Mouse (Mus musculus): ENCODE data around the gene Wnt16. TPM values are rescaled to one million over a fixed set of nuclear protein-coding genes. Genes with fewer than 3 reads are reported as not detected.

Gene Wnt16
- polyA plus RNA-seq, 1 experiment from 2014 or later: 0.27 TPM

GRCm38 (mm10) chr6:22268677-22269076 lies 19.4 kb upstream of the Wnt16 start:
- ATAC-seq (replicated peaks; ENCODE audit: low FRiP score): no peak
- Histone ChIP-seq H3K4me3 (ENCODE audit: low read depth, low read length) (no peak overlapping the region), H3K36me3 (ENCODE audit: control insufficient read depth, insufficient read depth, low read length) (no peaks in the 10 kb centered on the region)

GRCm38 (mm10) chr6:22269840-22270521 lies 18.0 kb upstream of the Wnt16 start:
- Histone ChIP-seq H3K9me3 (ENCODE audit: control insufficient read depth, low read length) (no peaks in the 10 kb centered on the region), H3K4me2 (ENCODE audit: low read depth, low read length, severe bottlenecking) (no peak overlapping the region), H3K27ac (ENCODE audit: low read depth, low read length) (no peak overlapping the region), H3K36me3 (ENCODE audit: control insufficient read depth, insufficient read depth, low read length) (no peaks in the 10 kb centered on the region), H3K4me1 (replicated peaks; ENCODE audit: control insufficient read depth, insufficient read depth, low read length) (no peaks in the 10 kb centered on the region), H3K4me3 (ENCODE audit: low read depth, low read length) (no peak overlapping the region), H3K27me3 (ENCODE audit: control insufficient read depth, insufficient read depth, low read length) (no peaks in the 10 kb centered on the region), H3K9ac (ENCODE audit: low read length) (no peak overlapping the region)
- no peak for ATAC-seq (replicated peaks; ENCODE audit: low FRiP score)
- WGBS: 83% methylated on average over 8 of the region's 8 CpGs
- DNase-seq (ENCODE audit: low spot score): no peak

More at GRCm38 (mm10) chr6:22268677-22269076, 19.4 kb upstream of the Wnt16 start:
- DNase-seq (ENCODE audit: low spot score): no peak
- Histone ChIP-seq H3K4me1 (replicated peaks; ENCODE audit: control insufficient read depth, insufficient read depth, low read length) (no peaks in the 10 kb centered on the region), H3K27me3 (ENCODE audit: control insufficient read depth, insufficient read depth, low read length) (no peaks in the 10 kb centered on the region), H3K4me2 (ENCODE audit: low read depth, low read length, severe bottlenecking) (no peak overlapping the region), H3K9me3 (ENCODE audit: control insufficient read depth, low read length) (no peaks in the 10 kb centered on the region), H3K9ac (ENCODE audit: low read length) (no peak overlapping the region), H3K27ac (ENCODE audit: low read depth, low read length) (no peak overlapping the region)

- Histone ChIP-seq H3K9ac (ENCODE audit: low read length) (no peak overlapping the region), H3K4me1 (replicated peaks; ENCODE audit: control insufficient read depth, insufficient read depth, low read length) (no peaks in the 10 kb centered on the region), H3K36me3 (ENCODE audit: control insufficient read depth, insufficient read depth, low read length) (no peaks in the 10 kb centered on the region), H3K27ac (ENCODE audit: low read depth, low read length) (no peak overlapping the region), H3K4me2 (ENCODE audit: low read depth, low read length, severe bottlenecking) (no peak overlapping the region), H3K4me3 (ENCODE audit: low read depth, low read length) (no peak overlapping the region), H3K9me3 (ENCODE audit: control insufficient read depth, low read length) (no peaks in the 10 kb centered on the region), H3K27me3 (ENCODE audit: control insufficient read depth, insufficient read depth, low read length) (no peaks in the 10 kb centered on the region)
- DNase-seq (ENCODE audit: low spot score): no peak
- 90% methylated on average over 3 of the region's 3 CpGs for WGBS
- no peak for ATAC-seq (replicated peaks; ENCODE audit: low FRiP score)
Measured at GRCm38 (mm10) chr6:22277941-22278340, 10.1 kb upstream of the Wnt16 start.

GRCm38 (mm10) chr6:22280217-22280861 lies 7.7 kb upstream of the Wnt16 start:
- H3K4me2 ChIP-seq (ENCODE audit: low read depth, low read length, severe bottlenecking): no peak overlapping the region
- WGBS: 71% methylated on average over 14 of the region's 14 CpGs
- no peaks in the 10 kb centered on the region for H3K27me3 ChIP-seq (ENCODE audit: control insufficient read depth, insufficient read depth, low read length)
- ATAC-seq (replicated peaks; ENCODE audit: low FRiP score): no peak
- no peaks in the 10 kb centered on the region for H3K36me3 ChIP-seq (ENCODE audit: control insufficient read depth, insufficient read depth, low read length)
- no peak overlapping the region for H3K4me3 ChIP-seq (ENCODE audit: low read depth, low read length)
- H3K9ac ChIP-seq (ENCODE audit: low read length): no peak overlapping the region
- DNase-seq (ENCODE audit: low spot score): no peak
- H3K27ac ChIP-seq (ENCODE audit: low read depth, low read length): no peak overlapping the region
- H3K9me3 ChIP-seq (ENCODE audit: control insufficient read depth, low read length): no peaks in the 10 kb centered on the region
- no peaks in the 10 kb centered on the region for H3K4me1 ChIP-seq (replicated peaks; ENCODE audit: control insufficient read depth, insufficient read depth, low read length)

GRCm38 (mm10) chr6:22282405-22282804 lies 5.6 kb upstream of the Wnt16 start:
- Histone ChIP-seq H3K4me3 (ENCODE audit: low read depth, low read length) (no peak overlapping the region), H3K36me3 (ENCODE audit: control insufficient read depth, insufficient read depth, low read length) (no peaks in the 10 kb centered on the region), H3K9me3 (ENCODE audit: control insufficient read depth, low read length) (no peaks in the 10 kb centered on the region), H3K4me1 (replicated peaks; ENCODE audit: control insufficient read depth, insufficient read depth, low read length) (no peaks in the 10 kb centered on the region), H3K9ac (ENCODE audit: low read length) (no peak overlapping the region), H3K27me3 (ENCODE audit: control insufficient read depth, insufficient read depth, low read length) (no peaks in the 10 kb centered on the region), H3K4me2 (ENCODE audit: low read depth, low read length, severe bottlenecking) (no peak overlapping the region), H3K27ac (ENCODE audit: low read depth, low read length) (no peak overlapping the region)
- ATAC-seq (replicated peaks; ENCODE audit: low FRiP score): no peak
- 89% methylated on average over 4 of the region's 4 CpGs for WGBS
- no peak for DNase-seq (ENCODE audit: low spot score)

DNA sequence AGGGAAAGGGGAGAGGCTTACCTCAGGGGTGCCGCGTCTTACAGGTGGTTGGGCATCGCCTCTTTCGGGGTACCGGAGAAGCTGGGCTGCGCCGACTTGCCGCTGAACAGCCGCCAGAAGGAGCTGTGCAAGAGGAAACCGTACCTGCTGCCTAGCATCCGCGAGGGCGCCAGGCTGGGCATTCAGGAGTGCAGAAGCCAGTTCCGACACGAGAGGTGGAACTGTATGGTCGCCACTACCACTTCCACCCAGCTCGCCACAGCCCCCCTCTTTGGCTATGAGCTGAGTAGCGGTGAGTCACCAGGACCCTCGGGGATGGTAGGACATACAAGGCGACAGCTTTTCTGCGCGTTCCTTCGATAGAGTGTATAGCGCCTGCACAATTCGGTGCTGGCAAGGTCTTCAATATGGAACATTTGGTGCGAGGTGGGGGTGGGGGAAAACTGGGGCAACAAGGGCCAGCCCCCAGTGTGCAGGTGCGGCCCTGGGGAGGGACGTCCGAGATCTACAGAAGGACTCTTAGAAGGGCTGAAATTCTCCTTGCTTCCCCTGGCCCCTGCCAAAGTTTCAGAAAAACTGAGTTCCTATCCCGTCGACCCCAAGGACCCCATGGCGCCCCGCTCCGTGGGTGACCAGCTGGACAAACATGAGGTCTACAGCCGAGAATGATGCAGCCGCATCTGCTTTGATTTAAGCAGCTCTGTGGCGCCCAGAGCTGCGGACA lies 872 bp downstream of the Wnt16 start:
- Histone ChIP-seq H3K9me3 (ENCODE audit: control insufficient read depth, low read length) (no peaks in the 10 kb centered on the region), H3K4me2 (ENCODE audit: low read depth, low read length, severe bottlenecking) (peak overlapping the region; percentile 85), H3K27me3 (ENCODE audit: control insufficient read depth, insufficient read depth, low read length) (peaks cover 20% of the 10 kb centered on the region), H3K36me3 (ENCODE audit: control insufficient read depth, insufficient read depth, low read length) (no peaks in the 10 kb centered on the region), H3K4me3 (ENCODE audit: low read depth, low read length) (peak overlapping the region; percentile 37), H3K9ac (ENCODE audit: low read length) (peak overlapping the region; percentile 39), H3K4me1 (replicated peaks; ENCODE audit: control insufficient read depth, insufficient read depth, low read length) (peaks cover 9% of the 10 kb centered on the region; the same call in 1 of the 2 replicates), H3K27ac (ENCODE audit: low read depth, low read length) (no peak overlapping the region)
- under 1% methylated on average over 38 of the region's 38 CpGs for WGBS
- DNase-seq (ENCODE audit: low spot score) (peak; percentile 68), ATAC-seq (replicated peaks; ENCODE audit: low FRiP score) (peak; percentile 74)

DNA sequence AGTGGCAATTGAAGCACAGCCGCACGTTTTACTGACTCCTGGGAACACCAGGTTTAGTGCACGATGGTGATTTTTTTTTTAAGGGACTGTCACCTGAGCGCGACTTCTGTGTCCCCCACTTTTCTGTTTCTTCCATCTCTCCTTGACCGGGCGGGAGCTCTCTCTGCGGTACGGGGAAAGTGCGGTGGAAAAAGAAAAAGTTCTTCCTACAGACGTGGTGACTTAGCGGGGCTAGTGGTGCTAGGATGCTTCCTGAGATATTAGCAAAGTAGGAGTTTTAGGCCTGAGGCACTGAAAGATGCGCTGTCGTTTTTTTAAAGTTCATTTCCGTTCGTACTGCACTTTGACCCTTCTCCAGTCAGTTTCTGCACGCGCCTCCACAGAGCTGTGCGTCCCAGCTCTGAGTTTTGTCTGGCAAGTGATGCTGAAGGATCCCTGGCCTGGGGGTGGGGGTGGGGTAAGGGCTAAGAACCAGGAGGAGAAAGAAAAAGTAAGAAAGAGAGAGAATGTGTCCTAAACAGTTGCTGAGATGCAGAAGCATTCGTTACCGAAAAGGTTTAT lies 1.5 kb downstream of the Wnt16 start:
- Histone ChIP-seq H3K9me3 (ENCODE audit: control insufficient read depth, low read length) (no peaks in the 10 kb centered on the region), H3K4me1 (replicated peaks; ENCODE audit: control insufficient read depth, insufficient read depth, low read length) (peaks cover 9% of the 10 kb centered on the region; the same call in 1 of the 2 replicates), H3K27ac (ENCODE audit: low read depth, low read length) (no peak overlapping the region), H3K9ac (ENCODE audit: low read length) (peak overlapping the region; percentile 39; the same call in 1 of the 2 replicates), H3K4me2 (ENCODE audit: low read depth, low read length, severe bottlenecking) (peak overlapping the region; percentile 85), H3K4me3 (ENCODE audit: low read depth, low read length) (peak overlapping the region; percentile 37), H3K27me3 (ENCODE audit: control insufficient read depth, insufficient read depth, low read length) (peaks cover 20% of the 10 kb centered on the region), H3K36me3 (ENCODE audit: control insufficient read depth, insufficient read depth, low read length) (no peaks in the 10 kb centered on the region)
- ATAC-seq (replicated peaks; ENCODE audit: low FRiP score) (no peak), DNase-seq (ENCODE audit: low spot score) (peak; percentile 57)
- 2% methylated on average over 21 of the region's 21 CpGs for WGBS

- Histone ChIP-seq H3K9ac (ENCODE audit: low read length) (no peak overlapping the region), H3K27me3 (ENCODE audit: control insufficient read depth, insufficient read depth, low read length) (peaks cover 20% of the 10 kb centered on the region), H3K27ac (ENCODE audit: low read depth, low read length) (no peak overlapping the region), H3K4me3 (ENCODE audit: low read depth, low read length) (no peak overlapping the region), H3K36me3 (ENCODE audit: control insufficient read depth, insufficient read depth, low read length) (no peaks in the 10 kb centered on the region), H3K4me2 (ENCODE audit: low read depth, low read length, severe bottlenecking) (no peak overlapping the region), H3K9me3 (ENCODE audit: control insufficient read depth, low read length) (no peaks in the 10 kb centered on the region), H3K4me1 (replicated peaks; ENCODE audit: control insufficient read depth, insufficient read depth, low read length) (peaks cover 9% of the 10 kb centered on the region; the same call in 1 of the 2 replicates)
- 80% methylated on average over 8 of the region's 8 CpGs for WGBS
- ATAC-seq (replicated peaks; ENCODE audit: low FRiP score) (no peak), DNase-seq (ENCODE audit: low spot score) (no peak)
Measured at GRCm38 (mm10) chr6:22290790-22291189, 2.8 kb downstream of the Wnt16 start.

Measured in forebrain, embryonic 11.5 days (tissue).